Mouse (Mus musculus) cerebellum, postnatal 25 days (tissue): ENCODE measurements around the gene D630045J12Rik.

Experiments used
- DNase-seq, 2 experiments: peaks; one replicate each; pipeline ENCODE4 v3.0.0; 2021; ENCODE audit warnings: mixed read lengths in 2 of 2

Gene D630045J12Rik

DNA sequence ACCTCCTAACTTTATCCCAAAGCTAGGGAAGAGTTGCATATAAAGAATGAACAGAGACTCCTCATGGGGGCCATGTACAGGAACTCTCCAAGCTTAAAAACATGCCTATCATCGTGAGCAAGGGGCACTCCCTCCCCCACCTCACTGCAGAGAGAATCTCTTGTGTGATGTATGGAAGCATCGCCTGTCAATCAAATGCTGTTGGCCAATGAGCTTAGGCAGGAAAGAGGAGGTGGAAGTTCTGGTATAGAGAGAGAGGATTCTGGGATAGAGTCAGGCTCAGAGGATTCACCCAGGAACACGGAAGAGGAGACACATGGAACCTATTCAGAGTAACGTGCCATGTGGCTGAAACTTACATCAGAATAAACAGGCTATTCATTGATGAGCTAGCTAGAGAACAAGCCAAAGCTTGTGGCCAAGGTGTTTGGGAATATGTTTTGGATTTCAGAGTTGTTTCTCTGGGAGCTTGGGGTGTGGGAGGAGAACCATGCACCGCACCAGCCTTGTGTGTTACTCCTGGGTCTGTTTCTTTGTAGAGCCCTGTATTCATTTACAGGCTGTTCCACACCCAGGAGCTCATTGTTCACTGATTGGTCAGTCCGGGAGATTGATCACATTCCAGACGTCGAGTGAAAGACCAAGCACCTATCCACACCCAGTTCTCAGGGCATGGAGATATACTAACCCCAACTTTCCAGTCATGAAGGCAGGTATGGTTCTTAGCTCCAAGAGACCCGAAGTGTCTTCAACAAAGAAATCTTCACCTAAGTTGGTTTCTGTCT is 166.4 kb downstream of the D630045J12Rik start:
- DNase-seq = no peak

DNA sequence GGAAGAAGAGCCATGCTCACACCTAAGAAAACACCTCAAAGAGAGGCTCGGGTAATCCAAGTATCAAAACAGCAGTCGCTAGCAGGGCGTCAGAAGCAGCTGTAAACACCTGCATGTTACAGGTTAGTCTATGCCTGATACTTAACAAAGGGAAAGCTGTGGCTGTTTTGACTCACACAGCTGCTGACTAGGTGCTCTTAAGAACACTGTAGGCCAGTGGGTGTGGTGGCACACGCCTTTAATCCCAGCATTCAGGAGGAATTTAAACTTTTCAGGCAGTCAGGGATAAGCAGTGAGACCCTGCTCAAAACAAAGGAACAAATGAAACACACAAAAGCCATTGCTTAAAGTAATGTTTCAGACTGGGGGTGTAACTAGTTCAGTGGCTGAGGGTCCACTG is 170.6 kb downstream of the D630045J12Rik start:
- DNase-seq = no peak

DNA sequence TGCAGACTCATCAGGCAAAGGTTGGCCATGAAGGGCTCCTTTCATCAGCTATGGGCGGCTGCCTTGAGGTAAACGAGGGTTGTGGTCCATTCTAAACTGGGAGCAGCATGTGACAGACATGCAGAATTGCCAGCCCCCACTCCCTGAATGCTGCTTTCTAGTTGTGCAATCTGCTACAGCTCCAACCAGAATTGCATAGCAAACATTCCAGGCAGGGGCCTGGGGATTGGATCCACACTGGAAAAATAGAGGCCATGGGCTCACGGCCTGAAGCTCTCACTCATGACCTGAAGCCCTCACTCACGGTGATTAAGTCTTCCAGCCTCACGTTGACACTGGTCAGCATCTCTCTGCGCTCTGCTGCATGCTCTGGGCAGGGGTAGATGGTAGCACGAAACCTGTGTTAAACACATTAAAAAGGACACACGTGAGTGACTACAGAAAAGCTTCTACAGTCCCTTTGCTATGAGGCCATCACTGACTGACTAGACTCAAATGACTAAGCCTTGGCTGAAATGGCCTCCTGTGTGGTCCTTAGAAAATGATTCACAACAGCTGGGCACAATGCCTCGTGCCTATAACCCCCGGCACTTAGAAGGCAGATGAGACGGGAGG is 172.0 kb downstream of the D630045J12Rik start:
- no peak for DNase-seq

DNA sequence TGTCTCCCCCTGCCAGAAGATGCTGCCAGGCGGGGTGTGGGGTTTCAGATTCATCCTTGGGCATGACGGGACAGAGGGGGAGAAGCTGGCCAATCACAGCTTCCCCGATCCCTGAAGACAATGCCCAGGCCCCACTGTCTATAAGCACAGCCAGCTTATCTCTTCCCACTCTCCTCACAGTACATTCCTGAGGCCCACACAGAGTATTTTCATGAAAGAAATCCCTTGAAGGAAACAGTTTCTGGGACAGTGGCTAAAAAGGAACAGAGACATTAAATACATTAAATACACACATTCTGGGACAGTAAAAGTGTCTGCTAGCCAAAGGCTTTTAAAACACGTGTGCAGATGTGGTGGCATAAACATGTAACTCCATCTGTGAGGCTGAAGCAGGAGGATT is 173.4 kb downstream of the D630045J12Rik start:
- DNase-seq = no peak

GRCm38 (mm10) chr6:38073592-38073991 is 180.2 kb downstream of the D630045J12Rik start:
- DNase-seq = no peak
